Mouse (Mus musculus): ENCODE data around the gene March8.

March8 gene

GRCm38 (mm10) chr6:116371500-116371899 lies 33.7 kb downstream of the March8 start:
- DNase-seq (ENCODE audit: low spot score) = no peak

- DNase-seq (ENCODE audit: low spot score) = peak; percentile 11
Observed at GRCm38 (mm10) chr6:116374136-116374535, 36.3 kb downstream of the March8 start.

DNA sequence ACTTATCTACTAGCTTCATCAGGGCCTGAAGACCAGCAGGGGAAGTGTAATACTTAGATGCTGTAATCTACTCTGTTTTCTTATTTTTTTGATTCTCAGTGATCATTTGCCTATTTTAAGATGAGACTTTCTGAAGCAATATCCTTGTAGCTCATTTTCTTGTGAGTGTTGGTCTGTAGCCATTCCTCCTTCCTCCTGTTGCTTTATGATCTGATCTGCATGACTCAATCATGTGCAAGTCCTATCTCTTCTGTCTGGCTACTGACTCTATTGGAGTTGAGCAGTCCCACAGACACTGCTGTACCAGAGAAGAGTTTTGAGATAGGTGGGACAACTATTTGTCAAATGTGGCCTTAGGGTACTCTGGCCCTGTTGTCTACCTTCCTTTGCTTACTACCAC lies 36.8 kb downstream of the March8 start:
- peak; percentile 38 for DNase-seq (ENCODE audit: low spot score)

DNA sequence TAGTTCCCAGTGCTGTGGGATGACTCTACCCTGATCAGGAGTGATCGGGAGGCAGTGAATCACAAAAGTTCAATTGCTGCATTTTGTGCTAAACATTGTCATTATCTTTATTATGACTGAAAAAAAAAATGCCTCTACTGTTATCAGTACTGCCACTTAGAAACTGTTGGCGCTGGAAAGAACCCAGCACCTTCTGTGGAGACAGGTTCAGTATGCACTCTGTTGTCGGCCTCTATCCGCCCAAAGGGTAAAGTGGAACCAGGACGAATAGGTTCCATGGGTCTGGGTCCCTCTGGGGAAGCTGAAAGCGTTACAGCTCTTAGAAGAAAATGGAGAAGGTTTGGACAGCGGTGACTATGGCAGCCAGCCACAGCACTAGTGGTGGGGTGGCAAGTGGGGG lies 41.1 kb downstream of the March8 start:
- no peak for DNase-seq (ENCODE audit: low spot score)

- no peak for DNase-seq (ENCODE audit: low spot score)
Observed at GRCm38 (mm10) chr6:116380157-116380556, 42.3 kb downstream of the March8 start.

GRCm38 (mm10) chr6:116381605-116382004 lies 43.8 kb downstream of the March8 start:
- peak; percentile 11 for DNase-seq (ENCODE audit: low spot score)

GRCm38 (mm10) chr6:116383582-116383981 lies 45.8 kb downstream of the March8 start:
- DNase-seq (ENCODE audit: low spot score) = peak; percentile 41

- DNase-seq (ENCODE audit: low spot score) = no peak
Observed at GRCm38 (mm10) chr6:116385194-116386044, 47.6 kb downstream of the March8 start.

- no peak for DNase-seq (ENCODE audit: low spot score)
Observed at GRCm38 (mm10) chr6:116386045-116386415, 48.2 kb downstream of the March8 start.

DNA sequence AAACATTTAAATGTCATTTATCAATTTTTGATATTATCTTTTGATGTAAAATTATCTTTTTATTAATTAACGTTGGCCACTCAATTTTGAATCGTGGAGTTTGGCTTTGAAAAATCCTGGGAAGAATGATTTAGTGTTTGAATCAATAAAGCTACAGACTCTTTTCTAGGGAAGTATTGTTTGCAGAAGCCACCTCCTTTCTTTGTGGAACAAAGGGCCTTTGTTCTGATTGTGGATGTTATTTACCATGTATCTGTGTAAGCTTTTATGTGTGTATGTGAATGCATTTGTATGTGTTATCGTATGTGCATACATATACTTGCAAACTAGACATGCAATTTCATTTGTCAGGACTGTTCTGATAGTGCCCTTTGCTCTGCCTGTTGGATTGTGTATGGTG lies 48.7 kb downstream of the March8 start:
- DNase-seq (ENCODE audit: low spot score) = no peak

- DNase-seq (ENCODE audit: low spot score) = no peak
Observed at GRCm38 (mm10) chr6:116388068-116388467, 50.2 kb downstream of the March8 start.

DNA sequence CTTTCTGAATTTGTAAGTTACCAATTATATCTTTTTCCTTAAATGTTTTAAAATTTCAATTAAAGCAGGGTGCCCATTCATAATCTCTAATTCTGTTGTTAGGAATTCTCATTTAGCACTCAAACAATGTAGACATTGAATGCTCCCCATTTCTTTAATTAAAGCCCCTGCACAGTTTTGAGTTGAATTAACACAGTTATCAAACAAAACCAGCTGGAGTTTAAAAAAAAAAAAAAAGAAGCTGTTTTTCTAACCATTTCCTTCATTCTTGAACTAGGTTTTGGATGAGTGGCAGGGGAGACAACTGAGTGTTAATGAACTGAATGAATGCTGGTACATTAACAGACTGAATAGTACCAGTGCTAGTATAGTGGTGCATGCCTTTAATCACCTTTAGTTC lies 51.7 kb downstream of the March8 start:
- DNase-seq (ENCODE audit: low spot score) = no peak

DNA sequence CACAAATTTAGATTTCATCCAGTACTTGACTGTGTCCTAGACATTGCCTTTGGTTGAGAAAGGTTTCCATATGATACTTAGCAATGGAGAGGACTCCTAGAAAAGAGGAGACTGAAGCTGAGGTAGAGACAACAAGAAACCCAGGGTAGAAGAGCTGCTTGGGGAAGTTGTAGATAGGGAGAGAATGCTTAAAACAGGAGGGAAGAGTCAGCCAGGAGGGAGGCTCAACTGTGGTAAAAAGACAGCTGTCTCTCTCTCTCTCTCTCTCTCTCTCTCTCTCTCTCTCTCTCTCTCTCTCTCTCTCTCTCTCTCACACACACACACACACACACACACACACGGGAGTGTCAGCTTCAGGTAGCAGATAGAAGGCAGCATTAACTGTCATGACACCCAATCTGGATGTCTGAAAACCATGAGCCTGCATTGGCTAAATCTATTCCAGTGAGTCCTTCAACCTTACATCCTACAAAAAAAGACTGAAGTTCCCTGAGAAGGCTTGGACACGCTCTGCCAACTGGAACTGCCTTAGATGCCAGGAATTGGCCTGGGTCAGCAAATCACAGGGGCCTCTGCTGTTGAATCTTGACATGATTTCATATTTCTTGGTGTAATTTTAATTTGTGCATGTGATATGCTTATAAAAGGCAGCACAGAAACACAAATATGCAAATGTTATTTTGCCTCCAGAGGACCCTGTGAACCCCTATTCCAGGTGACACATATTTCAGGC lies 57.3 kb downstream of the March8 start:
- no peak for DNase-seq (ENCODE audit: low spot score)

DNA sequence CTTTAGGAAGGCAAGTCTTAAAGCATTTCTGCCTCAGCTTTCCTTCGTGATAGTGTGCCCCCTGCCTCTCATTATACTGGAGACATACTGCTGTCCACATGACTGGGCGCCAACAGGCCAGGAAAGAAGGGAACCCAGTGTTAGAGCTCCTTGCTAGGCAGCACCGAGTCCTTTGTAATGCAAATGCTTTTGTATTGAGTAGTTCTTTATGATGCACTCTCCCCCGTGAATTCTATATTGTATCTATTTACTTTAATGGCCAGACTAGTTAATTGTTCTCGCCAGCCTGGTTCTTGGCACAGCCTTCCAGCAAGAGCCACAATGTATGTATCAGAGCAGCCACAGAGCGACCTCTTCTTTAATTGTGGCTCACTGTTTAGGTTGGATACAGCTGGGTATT lies 59.8 kb downstream of the March8 start:
- no peak for DNase-seq (ENCODE audit: low spot score)

DNA sequence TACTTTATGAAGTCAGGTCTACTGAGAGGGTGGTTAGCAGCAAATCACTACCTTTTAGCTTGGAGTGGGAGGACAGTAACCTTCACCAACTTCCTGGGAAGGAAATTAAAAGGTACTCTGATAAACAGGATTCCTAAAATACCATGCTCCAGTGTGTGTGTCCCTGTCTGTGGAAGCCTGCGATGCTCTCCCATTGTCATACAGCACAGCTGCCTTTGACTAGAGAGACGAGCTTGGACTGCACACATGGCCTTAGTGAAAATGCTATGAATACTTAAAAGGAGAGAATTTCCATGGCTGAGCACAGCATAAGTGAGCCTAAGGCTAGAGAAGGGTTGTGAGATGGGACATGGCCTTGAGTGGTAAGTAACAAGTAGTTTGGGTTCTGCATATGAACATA lies 60.3 kb downstream of the March8 start:
- no peak for DNase-seq (ENCODE audit: low spot score)

DNA sequence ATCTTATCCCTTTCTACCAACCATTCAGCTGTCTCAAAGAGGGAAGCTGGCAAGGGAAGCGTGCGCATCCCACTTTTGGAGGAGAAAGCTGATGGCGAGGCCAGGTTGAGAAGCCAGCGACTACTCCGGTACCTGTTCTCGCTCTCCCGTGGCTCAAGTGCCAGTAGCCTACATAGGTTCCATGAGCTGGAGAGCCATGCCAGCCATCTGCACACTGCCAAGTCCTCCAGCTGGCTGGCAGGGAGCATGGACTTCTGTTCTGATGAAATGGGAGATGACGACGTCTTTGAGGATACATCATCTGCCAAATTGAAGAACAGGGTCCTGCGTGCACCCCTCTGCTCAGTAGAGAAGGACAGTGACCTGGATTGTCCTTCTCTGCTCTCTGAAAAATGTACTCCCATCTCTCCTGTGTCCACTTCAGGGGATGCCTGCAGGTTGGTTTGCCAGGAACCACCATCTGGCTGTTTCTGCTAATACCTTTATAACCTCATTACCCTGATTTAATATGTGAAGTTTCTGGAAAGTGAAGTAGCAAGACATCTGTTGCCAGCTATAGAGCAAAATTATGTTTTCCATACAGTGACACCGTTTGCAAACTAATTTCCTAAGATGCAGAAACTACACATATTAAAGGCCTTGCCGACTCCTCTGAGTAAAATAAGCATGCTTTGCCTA lies 64.1 kb downstream of the March8 start:
- DNase-seq (ENCODE audit: low spot score) = no peak

DNA sequence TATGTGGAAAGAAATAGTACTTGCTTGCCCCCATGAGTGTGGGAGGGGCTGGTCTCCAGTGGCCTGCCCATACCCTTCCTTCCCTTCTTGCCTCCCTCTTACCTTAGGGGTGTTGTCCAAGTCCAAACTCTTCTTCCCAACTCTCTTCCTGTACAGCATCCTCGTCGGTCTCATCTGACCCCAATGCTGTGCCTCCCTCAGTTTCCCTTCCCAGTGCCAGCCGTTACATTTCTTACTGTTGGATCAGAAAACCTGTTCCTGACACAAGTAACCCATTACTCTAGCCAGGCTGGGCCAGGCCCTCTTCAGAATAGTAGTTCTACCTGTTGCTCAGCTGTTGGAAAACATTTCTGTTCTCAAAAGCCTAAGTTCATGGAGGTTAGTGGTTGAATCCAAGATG lies 64.6 kb downstream of the March8 start:
- DNase-seq (ENCODE audit: low spot score) = no peak

DNA sequence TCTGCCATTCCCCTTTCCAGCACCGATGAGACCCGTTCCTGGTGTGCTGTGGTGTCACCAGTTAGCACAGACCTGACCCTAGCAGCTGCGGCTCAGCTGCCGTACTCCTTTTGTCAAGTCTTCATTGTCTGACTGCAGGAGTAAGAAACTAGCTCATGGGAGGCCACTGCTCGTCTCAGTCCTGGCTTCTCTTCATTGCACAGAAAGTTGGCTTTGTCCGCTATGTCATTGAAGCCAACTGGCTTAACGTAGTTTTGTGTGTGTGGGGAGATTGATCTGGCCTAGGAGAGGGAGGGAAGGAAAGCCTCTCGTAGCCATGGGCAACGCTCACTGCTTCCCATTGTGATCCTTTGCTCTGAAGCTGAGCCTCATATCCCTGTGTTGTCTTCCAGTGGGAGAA lies 67.4 kb downstream of the March8 start:
- DNase-seq (ENCODE audit: low spot score) = no peak

DNA sequence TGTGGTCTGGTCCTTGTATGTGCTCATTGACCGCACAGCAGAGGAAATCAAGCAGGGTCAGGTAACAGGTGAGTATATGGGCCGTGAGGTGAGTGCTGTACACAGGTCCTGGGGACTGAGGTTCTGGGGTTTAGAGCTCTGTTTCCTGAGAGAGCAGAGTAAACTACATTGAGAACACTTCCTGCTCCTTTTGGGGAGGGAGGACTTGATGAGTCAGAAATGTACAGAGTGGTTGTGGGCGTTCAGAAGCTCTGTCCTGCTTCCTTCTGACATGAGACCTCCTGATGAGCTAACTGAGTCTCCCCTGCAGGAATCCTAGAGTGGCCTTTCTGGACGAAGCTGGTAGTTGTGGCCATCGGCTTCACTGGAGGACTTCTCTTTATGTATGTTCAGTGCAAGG lies 67.9 kb downstream of the March8 start:
- no peak for DNase-seq (ENCODE audit: low spot score)

DNA sequence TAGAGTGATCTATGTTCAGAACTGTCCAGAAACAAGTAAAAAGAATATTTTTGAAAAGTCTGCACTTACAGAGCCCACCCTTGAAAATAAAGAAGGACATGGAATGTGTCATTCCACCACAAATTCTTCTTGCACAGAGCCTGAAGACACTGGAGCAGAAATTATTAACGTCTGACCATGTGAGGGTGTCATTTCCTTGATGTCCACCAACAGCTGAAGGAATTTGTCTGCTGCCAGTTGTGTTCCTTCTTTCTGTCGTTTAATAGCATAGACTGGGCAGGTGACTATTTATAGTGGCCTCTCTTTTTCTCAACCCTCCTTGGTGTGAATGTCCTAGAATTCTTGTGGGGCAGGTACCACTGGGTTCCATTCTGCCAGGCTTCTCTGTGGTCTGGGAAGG lies 68.3 kb downstream of the March8 start:
- no peak for DNase-seq (ENCODE audit: low spot score)

GRCm38 (mm10) chr6:116406680-116407079 lies 68.9 kb downstream of the March8 start:
- no peak for DNase-seq (ENCODE audit: low spot score)

GRCm38 (mm10) chr6:116407216-116407615 lies 69.4 kb downstream of the March8 start:
- DNase-seq (ENCODE audit: low spot score) = no peak
